Mouse (Mus musculus) megakaryocyte-erythroid progenitor cell, adult 5 weeks (primary cell): ENCODE measurements around the gene Glul. TPM values are rescaled to one million over a fixed set of nuclear protein-coding genes. Genes with fewer than 3 reads are reported as not detected.

Experiments used
- polyA plus RNA-seq: library from polyadenylated mRNA; stranded (reverse); fragments of >175 nt; gene quantifications from 2 replicates; pipeline ENCODE4 v1.2.3, GENCODE M21; 2012

Gene Glul
- polyA plus RNA-seq = 68.2 and 69.0 TPM in 2 replicates

GRCm38 (mm10) chr1:153899731-153900380 lies at the start of gene Glul, which contains the start of gene Teddm2:
Gene Glul (plus strand): TSS chr1:153899944.
Gene Teddm2 (minus strand): TSS chr1:153900228.

DNA sequence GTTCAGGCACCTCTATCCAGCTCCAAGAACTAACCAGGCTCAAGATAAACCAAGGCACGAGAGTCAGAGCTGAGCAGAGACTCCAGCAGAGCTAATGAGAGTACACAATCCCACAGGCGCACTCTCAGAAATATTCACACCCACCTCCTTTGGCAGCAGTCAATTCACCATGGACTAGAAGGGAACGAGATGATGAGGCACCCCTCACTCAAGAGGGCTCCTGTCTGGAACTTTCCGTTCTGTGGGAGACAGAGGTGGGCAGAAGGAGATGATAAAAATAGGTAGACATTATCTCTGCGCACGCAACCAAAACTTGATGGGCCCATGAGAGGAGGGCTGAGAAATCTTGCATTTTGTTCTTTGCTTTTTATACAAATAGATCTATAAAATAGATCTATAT lies 25.7 kb upstream of the Glul start, which contains the start of gene Teddm1b:
TSS of gene Teddm1b (plus strand) at position 301 of the 400 bp plus-strand sequence.

GRCm38 (mm10) chr1:153891442-153891841 lies 8.3 kb upstream of the Glul start, which contains the start of gene Teddm1a:
Gene Teddm1a (plus strand): TSS chr1:153891742.

Other genes with a start within 250 kb of the Glul start
- 0.04 and 0.06 TPM in 2 replicates for gene Rgs8, start 246.9 kb upstream of the Glul start, polyA plus RNA-seq
- 2.2 and 2.4 TPM in 2 replicates for gene Rgs16, start 159.6 kb upstream of the Glul start, polyA plus RNA-seq
- gene Rnasel, start 150.5 kb upstream of the Glul start, polyA plus RNA-seq = 3.6 and 4.1 TPM in 2 replicates
- gene Rgsl1, start 55.8 kb upstream of the Glul start, polyA plus RNA-seq = not detected in 2 replicates
- gene Teddm1b, start 25.6 kb upstream of the Glul start, polyA plus RNA-seq = not detected in 2 replicates
- not detected in 2 replicates for gene Teddm1a, start 8.2 kb upstream of the Glul start, polyA plus RNA-seq
- gene Teddm2, start 284 bp downstream of the Glul start, polyA plus RNA-seq = 0.40 and 0.73 TPM in 2 replicates